Mouse (Mus musculus): Measurements from ENCODE around the gene Rps12.

The Rps12 gene

GRCm38 (mm10) chr10:23784121-23784520, 3.0 kb downstream of the Rps12 start:
- no peak for DNase-seq

GRCm38 (mm10) chr10:23783493-23783884, 3.6 kb downstream of the Rps12 start:
- no peak for DNase-seq

- DNase-seq, result no peak
These were observed 4.1 kb downstream of the Rps12 start for GRCm38 (mm10) chr10:23782855-23783492.

- no peak for DNase-seq
These were observed 5.0 kb downstream of the Rps12 start for GRCm38 (mm10) chr10:23781760-23782735.

- no peak for DNase-seq
These were observed 6.4 kb downstream of the Rps12 start for GRCm38 (mm10) chr10:23780539-23781275.

- no peak for DNase-seq
These were observed 9.7 kb downstream of the Rps12 start for GRCm38 (mm10) chr10:23777288-23777945.

GRCm38 (mm10) chr10:23754166-23754565, 32.9 kb downstream of the Rps12 start:
- no peak for DNase-seq

All from kidney, postnatal 14 days (tissue).